Mouse (Mus musculus) heart, postnatal 0 days (tissue): ENCODE measurements around the gene Foxe1.

ENCODE experiments used
- CTCF ChIP-seq: IDR thresholded peaks from 2 replicates; pipeline ENCODE4 v1.5.1; 2016; ENCODE audit warnings: antibody characterized with exemption, control low read depth, low read depth
- EP300 ChIP-seq: IDR thresholded peaks from 2 replicates; pipeline ENCODE4 v1.6.1; 2016; ENCODE audit warnings: antibody characterized with exemption, low read depth

DNA sequence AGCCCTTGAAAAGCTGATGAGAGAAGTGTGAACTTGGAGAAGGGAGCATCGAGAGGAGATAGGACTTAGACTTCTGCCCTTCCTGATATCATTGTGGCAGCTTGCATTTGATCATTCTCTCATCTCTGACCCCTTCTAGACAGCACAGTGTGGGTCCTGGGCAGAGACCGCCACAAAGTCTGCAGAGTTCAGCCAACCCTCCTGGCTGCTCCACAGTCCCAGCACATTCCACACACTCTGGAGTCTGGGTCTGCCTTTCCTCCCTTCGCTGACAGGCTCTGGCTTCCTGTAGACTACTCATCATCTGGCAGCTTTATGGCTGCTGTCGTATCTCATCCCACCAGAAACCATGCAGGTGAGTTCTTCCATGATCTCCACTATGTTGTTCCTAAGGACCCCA, 20.7 kb upstream of the Foxe1 start:
- no peak for TF ChIP-seq CTCF
- no peak for TF ChIP-seq EP300
